Mouse (Mus musculus) spleen, postnatal 4 days (tissue): ENCODE measurements around the gene Rtl9.

ENCODE experiments used
- DNase-seq, 2 experiments: peaks; one replicate each; pipeline ENCODE4 v3.0.0; 2022; ENCODE audit warnings: low spot score in 2 of 2

The Rtl9 gene

DNA sequence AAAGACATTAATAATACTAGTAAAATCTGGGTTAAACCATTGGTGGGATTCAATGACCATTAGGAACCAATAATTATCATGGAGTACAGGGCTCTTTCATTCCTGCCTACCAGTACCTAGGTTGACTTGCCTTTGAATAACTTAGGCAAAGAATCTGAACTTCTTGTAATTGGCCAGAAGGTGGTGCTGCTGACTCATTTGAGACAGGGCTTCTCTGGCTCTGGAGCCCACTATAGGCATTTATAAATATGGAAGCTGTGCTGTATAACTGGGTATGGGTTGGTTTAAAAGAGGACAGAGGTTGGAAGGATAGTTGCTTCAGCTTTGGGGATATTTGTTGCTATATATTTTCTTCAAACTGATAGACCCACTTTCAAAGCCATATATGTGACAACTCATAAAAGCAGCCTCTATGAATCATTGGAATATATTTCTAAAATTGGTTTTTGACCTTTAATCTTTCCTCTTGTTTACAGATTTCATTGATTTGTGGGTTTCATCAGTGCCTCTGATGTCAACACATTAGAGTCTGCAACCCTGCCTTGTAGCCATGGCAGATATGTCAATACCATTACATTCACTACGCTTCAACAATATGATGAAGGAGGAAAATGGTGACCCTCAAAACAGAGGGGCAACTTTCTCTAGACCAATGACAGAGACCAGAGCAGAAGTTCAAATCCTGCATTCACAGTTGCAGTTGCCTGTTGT lies at the start of gene Rtl9:
Gene Rtl9, plus strand, starts transcription at position 551 of the 711 bp plus-strand sequence.
- DNase-seq = no peak

DNA sequence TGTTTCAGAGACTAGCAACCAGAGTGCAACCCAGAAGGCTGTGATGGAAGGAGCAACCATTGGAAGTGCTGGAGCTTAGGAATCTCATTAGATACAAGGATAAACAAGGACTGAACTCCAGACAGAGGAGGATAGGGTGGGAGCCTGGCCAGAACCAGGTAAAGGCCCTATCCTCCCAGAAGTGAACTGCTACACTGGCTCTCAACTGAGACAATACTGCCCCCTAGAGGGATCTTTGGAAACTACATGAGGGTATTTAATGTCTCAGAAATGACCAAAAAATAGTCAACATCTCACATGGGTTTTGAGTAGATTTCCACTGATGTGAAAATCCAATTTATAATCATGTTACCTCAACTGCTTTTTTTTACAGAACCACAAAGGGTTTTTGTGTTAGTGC lies 47.9 kb upstream of the Rtl9 start:
- peak in 1 of 2 experiments; percentile 22 for DNase-seq

DNA sequence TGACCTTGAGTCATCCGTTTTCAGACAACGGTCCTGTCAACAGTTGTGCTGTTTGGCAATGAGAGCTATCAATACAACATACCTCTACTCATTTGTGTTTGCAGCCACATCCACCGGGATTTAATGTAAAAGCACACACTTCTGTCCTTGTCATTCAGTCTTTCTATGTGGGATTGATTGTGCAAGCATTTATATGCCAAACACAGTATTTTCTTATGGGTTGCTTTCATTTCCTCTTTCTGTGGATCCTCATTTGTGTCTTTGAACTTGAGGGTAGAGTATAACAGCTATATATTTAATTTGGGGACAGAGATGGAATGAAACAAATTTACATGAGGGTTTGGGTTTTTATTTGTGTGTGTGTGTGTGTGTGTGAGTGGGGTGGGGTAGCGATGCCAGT lies 47.5 kb upstream of the Rtl9 start:
- DNase-seq = no peak

DNA sequence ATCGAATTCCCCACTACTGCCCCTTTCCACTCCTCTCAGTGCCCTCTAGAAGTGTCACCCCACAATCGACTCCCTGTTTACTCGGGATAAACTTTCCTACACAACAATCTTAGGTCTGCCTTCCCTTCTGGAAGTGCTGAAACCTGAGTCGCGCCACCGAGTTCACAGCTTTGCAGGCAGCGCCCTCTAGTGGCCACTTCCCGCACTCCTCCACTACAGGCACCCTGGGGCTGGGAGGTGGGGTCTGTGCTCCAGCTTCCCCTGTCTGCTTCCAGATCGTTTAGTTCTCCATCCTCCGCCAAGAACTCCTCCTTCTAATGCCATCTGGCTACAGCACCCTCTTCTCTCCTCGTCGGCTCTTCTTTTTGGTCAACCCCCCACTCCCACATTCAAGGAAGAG lies 40.6 kb upstream of the Rtl9 start:
- DNase-seq = peak; percentile 46 to 89

DNA sequence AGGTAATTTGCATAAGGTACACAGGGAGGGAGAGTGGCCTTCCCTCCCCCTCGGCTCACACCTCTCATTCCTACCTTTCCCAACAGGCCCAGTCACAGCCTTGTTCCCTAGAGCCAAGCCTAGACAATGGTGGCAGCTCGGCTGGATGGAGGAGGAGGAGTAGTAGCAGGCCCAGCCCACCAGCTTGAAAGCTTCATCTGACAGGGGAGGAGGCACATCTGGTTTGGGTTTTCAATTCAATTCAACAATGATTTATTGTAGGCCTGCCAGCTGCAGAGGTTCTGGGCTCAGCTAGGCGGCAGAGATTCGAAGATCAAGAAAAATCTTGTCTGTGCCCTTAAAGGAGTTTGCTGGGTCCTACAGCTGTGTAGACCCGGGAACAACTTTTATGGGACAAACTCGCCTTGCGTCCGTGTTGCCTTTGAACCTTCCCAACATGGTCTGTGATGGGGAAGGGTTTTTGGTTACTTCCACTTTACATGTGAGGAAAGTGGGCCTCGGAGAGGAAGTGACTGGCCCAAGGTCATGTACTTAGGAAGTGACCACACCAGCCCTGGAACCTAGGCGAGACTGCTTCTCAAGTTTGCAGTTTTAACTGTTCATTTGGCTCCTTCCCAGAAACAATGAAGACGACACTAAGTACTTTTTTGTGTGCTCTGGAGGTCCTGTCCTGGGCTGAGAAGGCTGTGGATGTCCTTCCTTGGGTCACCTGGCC lies 36.6 kb upstream of the Rtl9 start:
- no peak for DNase-seq

DNA sequence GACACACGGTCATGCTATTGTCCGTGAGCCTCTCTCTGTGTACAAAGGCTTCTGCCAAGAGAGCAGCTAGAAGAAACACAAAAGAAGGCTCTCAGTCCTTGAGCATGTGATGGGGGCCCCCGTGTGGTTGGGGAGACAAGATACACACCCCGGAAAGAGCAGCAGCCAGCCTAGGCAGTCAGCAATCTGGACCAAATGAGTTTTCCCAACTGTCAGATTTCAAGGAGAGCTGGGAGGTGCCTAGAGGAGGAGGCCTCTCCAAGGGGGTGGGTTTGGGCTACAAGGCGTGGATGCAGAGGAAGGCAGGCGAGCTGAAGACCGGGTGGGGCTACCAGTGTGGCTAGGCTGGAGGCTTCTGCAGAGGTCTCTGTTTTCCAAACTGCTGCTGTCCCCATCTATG lies 35.6 kb upstream of the Rtl9 start:
- DNase-seq = no peak

DNA sequence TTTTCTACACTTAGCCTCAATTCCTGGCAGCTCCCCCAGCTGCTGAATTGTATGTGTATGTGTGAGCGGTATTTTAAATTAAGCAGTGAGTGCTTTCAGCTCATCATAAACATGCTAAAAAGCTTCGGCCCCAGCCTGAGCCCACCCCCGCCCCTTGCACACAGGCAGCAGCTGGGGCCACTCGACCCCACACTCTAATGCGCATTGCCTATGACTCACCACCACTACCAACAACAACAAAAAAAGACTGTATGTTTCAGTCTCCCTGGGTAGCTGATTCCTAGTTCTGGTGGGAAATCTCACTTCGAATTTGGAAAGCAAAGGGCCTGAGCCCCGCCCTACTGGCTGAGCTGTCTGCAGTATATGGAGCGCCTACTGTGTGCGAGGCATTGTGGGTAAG lies 35.1 kb upstream of the Rtl9 start:
- DNase-seq = no peak

DNA sequence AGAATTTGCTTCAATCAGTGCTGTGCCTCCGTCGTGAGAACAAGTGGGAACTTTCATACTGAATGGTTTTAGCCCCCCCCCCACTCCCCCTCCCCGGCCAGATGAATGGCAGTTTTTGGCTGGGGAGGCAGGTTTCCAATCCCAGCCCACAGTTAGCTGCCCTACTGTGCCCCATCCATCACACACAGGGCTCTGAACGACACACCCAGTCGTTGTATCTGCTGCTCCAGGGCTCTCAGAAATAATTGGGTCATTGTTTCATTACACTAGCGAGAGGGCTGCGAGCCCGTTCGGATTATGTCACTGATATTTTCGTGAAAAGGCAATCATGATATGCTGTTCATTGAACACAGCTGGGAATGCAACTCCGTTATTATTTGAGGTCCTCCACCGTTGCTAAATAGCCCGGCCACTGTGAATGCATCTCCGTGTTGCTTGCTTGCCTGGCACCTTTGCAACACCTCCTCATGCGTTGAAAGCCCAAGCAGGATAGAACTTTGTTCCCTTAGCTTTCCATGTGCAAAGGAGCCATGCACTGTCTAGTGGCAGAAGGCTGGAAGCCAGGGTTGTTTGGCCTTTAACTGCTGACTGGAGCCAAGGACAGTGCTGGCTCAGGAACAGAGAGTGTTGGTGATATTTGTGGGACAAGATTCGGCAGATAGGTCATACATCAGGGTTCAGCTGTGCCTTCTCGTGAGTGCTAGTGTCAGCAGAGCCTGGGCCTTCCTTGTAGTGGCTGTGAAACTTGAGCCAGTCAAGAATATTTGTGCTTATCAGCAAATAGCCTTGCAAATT lies 32.9 kb upstream of the Rtl9 start:
- DNase-seq = no peak

DNA sequence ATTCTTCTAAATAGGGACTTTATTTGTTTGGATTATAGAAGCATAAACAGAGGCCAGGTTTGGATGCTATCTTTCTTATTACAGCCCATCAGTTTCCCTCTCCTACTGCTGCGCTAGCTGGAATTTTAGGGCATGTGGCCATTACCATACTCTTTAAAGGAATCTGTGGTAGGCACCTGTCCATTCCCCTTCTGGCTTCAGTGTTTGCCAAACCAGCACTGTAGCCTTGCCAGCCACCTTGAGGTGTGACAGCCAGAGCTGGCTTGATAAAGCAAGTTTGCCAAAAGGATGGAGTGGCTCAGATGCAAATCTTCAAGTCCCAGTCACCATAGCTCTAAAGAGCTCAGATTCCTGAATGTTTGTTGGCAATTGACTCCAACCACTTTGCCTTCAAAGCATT lies 32.3 kb upstream of the Rtl9 start:
- DNase-seq = no peak

DNA sequence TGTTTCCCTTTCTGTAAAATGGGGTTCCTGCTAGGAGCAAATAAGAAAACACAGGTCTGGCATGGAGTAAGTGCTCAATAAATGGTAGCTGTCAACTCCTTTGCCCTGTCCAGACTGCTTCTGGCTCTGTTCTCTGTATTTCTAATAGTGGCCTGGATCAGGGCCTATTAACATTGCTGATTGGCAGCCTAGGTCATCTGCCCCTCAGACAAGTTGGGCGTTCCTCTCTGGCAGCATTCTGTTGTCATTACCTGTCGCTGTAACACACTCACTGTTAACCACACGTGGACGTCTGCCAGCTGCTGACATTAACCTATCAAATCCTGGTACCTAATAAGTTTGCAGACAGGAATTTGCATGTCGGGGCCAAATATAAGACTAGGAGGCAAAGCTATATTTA lies 31.8 kb upstream of the Rtl9 start:
- DNase-seq = no peak

DNA sequence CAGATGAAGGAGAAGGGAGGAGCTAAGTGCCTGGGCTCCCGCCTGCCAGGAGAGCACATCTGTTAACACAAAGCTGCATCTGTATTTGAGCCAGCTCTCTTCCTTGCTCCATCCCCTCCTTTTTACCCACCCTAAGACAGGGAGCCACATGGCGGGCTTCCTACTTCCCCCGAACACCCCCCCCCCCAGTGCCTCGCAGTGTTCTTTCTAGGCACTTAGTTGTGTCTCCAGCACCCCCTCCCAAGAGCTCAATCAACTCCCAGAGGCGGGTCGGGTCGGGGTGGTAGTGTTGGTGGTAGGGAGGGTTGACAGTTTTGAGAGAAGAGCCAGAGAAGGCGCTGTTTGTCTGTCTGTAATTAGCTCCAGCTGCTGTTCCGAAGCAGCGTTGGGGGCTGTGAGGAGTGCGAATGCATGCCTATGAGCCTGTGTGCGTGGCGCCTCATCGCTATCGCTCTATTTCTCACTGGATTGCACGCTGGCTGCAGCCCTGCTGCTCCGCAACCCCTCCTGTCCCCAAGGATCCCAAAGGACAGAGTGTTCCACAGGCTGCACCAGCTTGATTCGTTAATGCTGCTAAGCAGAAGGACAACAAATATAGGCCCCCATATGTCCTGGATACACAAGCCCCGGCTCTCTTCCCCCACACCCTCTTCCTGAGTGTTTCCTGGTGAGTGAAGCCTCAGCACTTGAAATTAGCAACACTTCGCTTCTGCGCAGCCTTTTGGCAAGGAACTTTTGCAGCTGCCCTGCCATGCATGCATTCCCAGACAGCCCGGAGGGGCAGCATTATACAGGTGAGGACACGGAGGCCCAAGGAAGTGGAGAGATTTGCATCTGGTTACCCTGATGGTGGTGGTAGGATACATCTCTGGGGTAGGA lies 18.7 kb upstream of the Rtl9 start:
- no peak for DNase-seq

DNA sequence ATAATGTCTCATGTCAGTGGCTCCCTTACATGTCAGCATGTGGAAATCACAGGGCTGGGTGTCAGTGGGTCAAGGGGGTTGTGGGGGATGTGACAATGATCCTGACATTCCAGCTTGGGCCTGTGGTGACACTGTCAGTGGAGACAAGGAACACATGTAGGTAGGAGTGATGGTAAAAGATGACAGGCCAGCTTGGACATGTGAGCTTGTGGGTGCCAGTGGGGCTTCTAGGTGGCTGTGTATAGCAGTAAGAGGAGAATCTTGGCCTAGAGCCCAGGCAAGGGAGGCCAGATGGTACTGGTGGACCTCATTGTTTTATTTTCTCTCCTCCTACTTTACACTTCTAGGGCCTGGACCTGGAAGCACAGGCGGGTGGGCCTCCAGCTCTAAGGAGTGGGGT lies 16.7 kb upstream of the Rtl9 start:
- DNase-seq = no peak

DNA sequence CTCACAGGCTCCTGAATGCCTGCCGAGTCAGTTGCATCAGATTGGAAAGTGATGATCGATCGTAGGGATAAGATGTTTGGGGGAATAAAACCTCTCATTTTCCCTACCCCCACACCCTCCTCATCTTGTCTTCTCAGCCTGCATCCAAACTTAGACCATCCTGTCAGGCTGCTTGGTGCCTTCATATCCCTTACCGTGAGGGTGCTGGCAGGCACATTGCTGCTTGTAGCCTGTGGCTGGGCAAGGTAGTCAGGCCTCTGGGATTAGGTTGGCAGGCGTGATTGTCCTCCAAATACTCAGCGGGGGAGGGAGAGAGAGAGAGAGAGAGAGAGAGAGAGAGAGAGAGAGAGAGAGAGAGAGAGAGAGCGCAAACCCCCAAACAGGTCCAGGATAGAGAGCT lies 11.2 kb upstream of the Rtl9 start:
- DNase-seq = no peak

DNA sequence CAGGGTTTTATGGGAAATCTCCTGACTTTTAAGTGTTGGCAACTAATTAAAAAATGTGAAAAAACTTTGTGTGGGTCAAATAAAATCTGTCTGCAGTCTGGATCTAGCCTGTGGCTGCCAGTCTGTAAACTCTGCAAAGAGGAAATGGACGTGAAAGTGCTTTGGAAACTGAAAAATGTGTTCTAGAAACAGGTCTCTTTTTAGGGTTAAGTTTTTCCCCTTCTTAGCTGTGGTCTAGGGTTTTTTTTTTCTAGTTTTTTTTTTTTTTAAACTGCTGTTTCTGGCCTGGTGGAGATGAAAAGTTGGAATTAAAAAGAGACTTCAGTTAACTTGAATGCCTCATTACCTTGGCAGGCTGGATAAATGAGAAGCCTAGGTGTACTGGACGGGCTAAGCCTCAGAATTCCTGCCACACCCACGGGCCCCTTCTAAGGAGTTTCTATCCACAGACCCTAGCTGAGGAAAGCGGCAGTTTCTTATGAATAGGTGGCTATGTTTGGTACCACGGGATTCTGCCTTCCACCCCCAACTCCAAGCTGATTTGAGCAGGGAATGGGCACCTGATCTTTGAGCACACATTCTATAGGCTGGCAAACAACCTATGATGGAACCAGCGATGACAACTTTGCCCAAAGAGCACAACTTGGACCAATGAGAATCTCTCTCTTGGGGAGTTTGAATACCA lies 8.3 kb upstream of the Rtl9 start:
- no peak for DNase-seq

DNA sequence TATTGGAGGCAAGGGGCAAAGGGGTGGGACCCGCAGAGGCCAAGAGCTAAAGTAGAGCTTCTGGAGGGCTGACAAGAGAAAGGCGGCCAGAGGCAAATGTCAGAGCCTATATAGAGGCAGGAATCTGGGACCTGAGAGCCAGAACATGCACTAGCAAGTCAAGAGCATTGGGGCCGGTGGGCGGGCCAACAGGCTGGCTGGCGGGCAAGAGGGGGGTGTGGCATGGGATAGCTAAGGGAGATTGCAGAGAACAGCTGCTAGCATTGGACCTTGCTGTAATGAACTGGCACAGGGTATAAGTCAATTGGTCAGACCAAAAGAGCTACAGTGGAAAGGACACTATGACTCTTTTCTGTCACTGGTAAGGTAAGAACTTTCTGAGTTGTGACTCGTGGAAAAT lies 1.8 kb upstream of the Rtl9 start:
- DNase-seq = no peak

DNA sequence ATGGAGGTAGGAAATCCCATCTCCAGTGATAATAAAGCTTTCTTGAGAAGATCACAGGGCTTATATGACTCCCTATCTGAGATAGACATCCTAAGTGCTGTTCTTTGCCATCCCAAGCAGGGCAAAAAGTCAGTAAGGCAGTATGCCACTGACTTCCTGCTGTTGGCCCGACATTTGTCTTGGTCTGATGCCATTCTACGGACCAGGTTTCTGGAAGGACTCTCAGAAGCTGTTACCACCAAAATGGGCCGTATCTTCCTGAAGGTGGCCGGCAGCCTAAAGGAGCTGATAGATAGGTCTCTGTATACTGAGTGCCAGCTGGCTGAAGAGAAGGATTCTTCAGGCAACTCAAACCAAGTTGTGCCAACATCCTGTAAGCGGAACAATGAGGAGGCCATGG lies 3.8 kb downstream of the Rtl9 start:
- DNase-seq = no peak

DNA sequence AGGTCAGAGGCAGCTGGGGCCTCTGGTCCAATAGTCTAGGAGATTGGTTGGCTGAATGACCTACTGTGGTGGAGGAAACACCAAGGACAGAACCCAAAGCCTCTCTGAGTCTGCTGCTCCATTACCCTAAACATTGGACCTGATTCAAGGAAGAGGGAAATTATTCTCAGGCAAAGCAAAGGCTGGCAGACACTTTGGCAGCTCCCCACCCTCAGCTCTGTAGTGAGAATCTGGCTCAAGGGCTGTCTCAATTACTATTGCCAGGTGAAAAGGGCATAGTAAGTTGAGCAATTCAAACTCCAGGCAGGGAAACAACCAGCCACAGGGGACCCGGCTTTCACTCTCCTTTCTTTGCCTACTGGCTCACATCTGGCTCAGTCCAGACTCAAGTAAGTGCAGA lies 6.5 kb downstream of the Rtl9 start:
- no peak for DNase-seq

DNA sequence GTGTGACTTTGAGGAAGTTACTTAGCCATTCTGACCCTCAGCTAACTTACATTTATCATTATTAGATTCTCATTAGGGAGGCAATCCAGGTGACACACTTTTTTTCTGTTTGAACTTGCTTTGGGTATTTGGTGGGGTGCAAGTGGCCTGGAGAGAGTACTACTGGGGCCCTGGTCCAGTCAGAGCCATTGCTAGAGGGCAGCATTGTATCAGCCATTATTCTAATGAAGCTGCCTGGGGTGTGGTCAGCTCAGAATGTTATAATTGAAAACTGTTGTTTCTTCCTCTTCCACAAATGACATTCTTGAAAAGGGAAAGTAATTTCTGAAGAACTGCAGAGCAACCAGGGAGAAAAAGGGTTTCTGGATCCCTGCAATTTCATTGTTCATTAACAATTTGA lies 13.2 kb downstream of the Rtl9 start:
- DNase-seq = no peak
